Mouse (Mus musculus) kidney, embryonic 16.5 days (tissue): ENCODE results near the gene Xdh. TPM values are rescaled to one million over a fixed set of nuclear protein-coding genes. Genes with fewer than 3 reads are reported as not detected.

Experiments used
- ATAC-seq: fragments of 200-750 bp; cut with Nextera tagmentation; 2 replicates; pipeline ENCODE4 v1.8.0; 2017; ENCODE audit warnings: moderate TSS enrichment; ENCODE audit not compliant: low FRiP score, low TSS enrichment
- H3K27ac ChIP-seq: fragments of 300-500 bp; sonication (generic); 2 replicates; pipeline ENCODE4 v1.5.1; 2014; ENCODE audit warnings: low read length
- H3K27me3 ChIP-seq: fragments of 300-500 bp; sonication (generic); 2 replicates; pipeline ENCODE4 v1.6.1; 2014; ENCODE audit warnings: low read length, control low read depth, mixed read lengths; ENCODE audit not compliant: insufficient read depth
- H3K36me3 ChIP-seq: fragments of 300-500 bp; sonication (generic); 2 replicates; pipeline ENCODE4 v1.6.1; 2014; ENCODE audit warnings: low read length, control low read depth, mixed read lengths; ENCODE audit not compliant: insufficient read depth
- H3K4me1 ChIP-seq: fragments of 300-500 bp; sonication (generic); 2 replicates; pipeline ENCODE4 v1.6.1; 2014; ENCODE audit warnings: low read length, control low read depth, mixed read lengths; ENCODE audit not compliant: insufficient read depth
- H3K4me2 ChIP-seq: fragments of 300-500 bp; sonication (generic); replicated peaks from 2 replicates; pipeline ENCODE4 v1.6.1; 2014; ENCODE audit warnings: low read depth, low read length
- H3K4me3 ChIP-seq: fragments of 300-500 bp; sonication (generic); 2 replicates; pipeline ENCODE4 v1.5.1; 2014; ENCODE audit warnings: mild to moderate bottlenecking, low read length
- H3K9ac ChIP-seq: fragments of 300-500 bp; sonication (generic); replicated peaks from 2 replicates; pipeline ENCODE4 v1.6.1; 2014; ENCODE audit warnings: low read length
- H3K9me3 ChIP-seq: fragments of 300-500 bp; sonication (generic); 2 replicates; pipeline ENCODE4 v1.6.1; 2016; ENCODE audit warnings: low read length, control low read depth
- WGBS: fragments of 180-500 bp; shearing (Covaris S2); extraction: QIAGEN DNeasy Blood & Tissue Kit; methylation state at CpG from one replicate; pipeline ENCODE4 v1.1.7; 2014; 5-methylcytosine and 5-hydroxymethylcytosine counted together
- polyA plus RNA-seq: library from polyadenylated mRNA; unstranded; fragments of >200 nt; fragmentation: Nextera tagmentation; extraction: Ambion mirVana; gene quantifications from 2 replicates; pipeline ENCODE4 v1.2.1, GENCODE M21; 2015

The Xdh gene
- polyA plus RNA-seq, 1 experiment from 2014 or later = 2.3 TPM

- no peak for ATAC-seq
- Histone ChIP-seq H3K4me3 (no peak overlapping the region), H3K36me3 (no peaks in the 10 kb centered on the region), H3K27ac (no peak overlapping the region), H3K4me1 (no peaks in the 10 kb centered on the region), H3K4me2 (no peak overlapping the region), H3K9ac (no peak overlapping the region), H3K27me3 (no peaks in the 10 kb centered on the region), H3K9me3 (0 out of 2 replicates have a peak, but pooled peaks cover 3% of the 10 kb centered on the region)
- 70% methylated on average over 10 of the region's 10 CpGs for WGBS
Observed at GRCm38 (mm10) chr17:73893207-73893606, 56.8 kb downstream of the Xdh start.

GRCm38 (mm10) chr17:73891590-73891989 lies 58.4 kb downstream of the Xdh start:
- Histone ChIP-seq H3K27me3 (no peaks in the 10 kb centered on the region), H3K4me2 (no peak overlapping the region), H3K36me3 (no peaks in the 10 kb centered on the region), H3K9ac (no peak overlapping the region), H3K4me3 (no peak overlapping the region), H3K9me3 (0 out of 2 replicates have a peak, but pooled peaks cover 3% of the 10 kb centered on the region), H3K27ac (no peak overlapping the region), H3K4me1 (no peaks in the 10 kb centered on the region)
- WGBS = 78% methylated on average over 1 of the region's 1 CpGs
- no peak for ATAC-seq

DNA sequence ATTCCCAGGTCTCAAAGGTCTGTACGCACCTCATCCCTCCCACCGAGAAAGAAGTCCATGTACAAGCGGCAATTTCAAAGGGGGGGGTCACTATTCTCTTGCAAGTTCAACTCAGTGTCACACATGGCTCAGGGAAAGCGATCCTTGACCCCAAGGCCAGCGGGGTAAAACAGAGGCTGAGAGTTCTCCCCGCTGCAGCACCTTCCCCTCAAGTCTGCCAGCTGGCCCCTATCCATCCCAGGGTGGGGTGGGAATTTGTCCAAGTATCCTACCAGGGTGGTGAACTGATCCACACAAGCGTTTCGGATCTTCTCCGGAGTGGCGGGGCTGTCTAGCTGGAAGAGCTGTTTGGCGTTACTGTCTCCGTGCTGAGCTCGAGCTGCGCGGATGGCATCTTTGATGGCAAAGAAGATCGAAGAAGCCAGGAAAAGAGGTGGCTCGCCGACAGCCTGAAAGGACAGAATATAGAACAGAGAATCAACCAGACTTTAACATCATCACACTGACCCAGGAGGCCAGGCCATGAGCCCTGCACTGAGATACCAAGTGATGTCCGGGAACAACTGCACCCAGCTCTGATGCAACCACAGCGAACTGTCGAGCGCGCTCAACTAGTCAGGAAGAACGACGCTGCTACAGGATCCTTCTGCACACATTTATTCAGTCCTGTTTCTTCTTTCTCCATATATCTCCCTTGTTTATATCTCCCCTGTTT lies 63.8 kb downstream of the Xdh start:
- Histone ChIP-seq H3K4me3 (no peak overlapping the region), H3K27me3 (no peaks in the 10 kb centered on the region), H3K4me2 (no peak overlapping the region), H3K4me1 (no peaks in the 10 kb centered on the region), H3K36me3 (no peaks in the 10 kb centered on the region), H3K9ac (no peak overlapping the region), H3K9me3 (0 out of 2 replicates have a peak, but pooled peaks cover 3% of the 10 kb centered on the region), H3K27ac (no peak overlapping the region)
- ATAC-seq = no peak
- WGBS = 87% methylated on average over 25 of the region's 25 CpGs

DNA sequence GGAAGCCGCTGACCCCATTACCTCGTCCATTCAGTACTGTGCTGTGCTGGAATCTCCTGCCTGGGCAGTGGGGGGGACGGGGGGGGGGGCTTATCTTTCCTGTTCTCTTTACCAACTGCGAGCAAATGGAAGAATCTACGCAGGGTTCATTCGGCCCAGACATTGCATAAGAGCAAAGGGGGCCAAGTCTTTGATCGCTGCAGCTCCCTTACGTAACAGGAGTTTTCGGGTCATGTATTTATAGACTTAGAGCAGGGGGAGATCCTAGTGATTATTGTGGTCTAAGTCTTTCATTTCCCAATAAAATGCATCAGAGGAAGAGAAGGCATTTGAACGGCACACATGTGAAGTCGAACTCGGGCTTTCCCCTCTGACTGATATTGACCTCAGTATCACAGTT lies 66.7 kb downstream of the Xdh start:
- WGBS = 78% methylated on average over 12 of the region's 12 CpGs
- no peak for ATAC-seq
- H3K27me3 ChIP-seq = no peaks in the 10 kb centered on the region
- H3K4me2 ChIP-seq = no peak overlapping the region
- H3K27ac ChIP-seq = no peak overlapping the region
- H3K36me3 ChIP-seq = no peaks in the 10 kb centered on the region
- no peaks in the 10 kb centered on the region for H3K4me1 ChIP-seq
- H3K9ac ChIP-seq = no peak overlapping the region
- H3K4me3 ChIP-seq = no peak overlapping the region
- no peaks in the 10 kb centered on the region for H3K9me3 ChIP-seq

GRCm38 (mm10) chr17:73882194-73882593 lies 67.8 kb downstream of the Xdh start:
- Histone ChIP-seq H3K4me1 (no peaks in the 10 kb centered on the region), H3K27ac (no peak overlapping the region), H3K9me3 (no peaks in the 10 kb centered on the region), H3K27me3 (no peaks in the 10 kb centered on the region), H3K4me2 (no peak overlapping the region), H3K9ac (no peak overlapping the region), H3K4me3 (no peak overlapping the region), H3K36me3 (no peaks in the 10 kb centered on the region)
- ATAC-seq = peak; percentile 70
- WGBS = 11% methylated on average over 9 of the region's 9 CpGs

DNA sequence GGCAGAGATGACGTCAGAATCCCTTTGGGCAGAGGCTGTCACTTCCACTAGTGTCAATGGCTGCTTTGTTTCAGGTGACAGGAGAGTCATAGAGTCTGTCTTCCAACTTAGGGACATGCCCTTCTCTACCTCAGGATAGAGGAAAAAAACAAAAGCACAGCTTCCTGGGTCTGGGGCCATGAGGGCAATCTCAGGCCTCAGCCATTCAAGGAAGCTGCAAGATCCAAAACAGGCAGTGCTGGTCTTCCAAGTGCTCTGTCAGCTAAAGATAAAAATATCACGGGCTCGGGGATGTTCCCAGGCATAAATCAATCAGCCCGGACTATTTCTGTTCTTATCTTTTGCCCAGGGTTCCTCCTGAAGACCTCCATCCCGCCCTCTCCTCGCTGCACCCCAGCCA lies 68.7 kb downstream of the Xdh start:
- H3K4me1 ChIP-seq = no peaks in the 10 kb centered on the region
- no peaks in the 10 kb centered on the region for H3K27me3 ChIP-seq
- no peak overlapping the region for H3K9ac ChIP-seq
- WGBS = 54% methylated on average over 6 of the region's 6 CpGs
- H3K36me3 ChIP-seq = no peaks in the 10 kb centered on the region
- ATAC-seq = no peak
- H3K27ac ChIP-seq = no peak overlapping the region
- no peak overlapping the region for H3K4me2 ChIP-seq
- no peaks in the 10 kb centered on the region for H3K9me3 ChIP-seq
- no peak overlapping the region for H3K4me3 ChIP-seq

DNA sequence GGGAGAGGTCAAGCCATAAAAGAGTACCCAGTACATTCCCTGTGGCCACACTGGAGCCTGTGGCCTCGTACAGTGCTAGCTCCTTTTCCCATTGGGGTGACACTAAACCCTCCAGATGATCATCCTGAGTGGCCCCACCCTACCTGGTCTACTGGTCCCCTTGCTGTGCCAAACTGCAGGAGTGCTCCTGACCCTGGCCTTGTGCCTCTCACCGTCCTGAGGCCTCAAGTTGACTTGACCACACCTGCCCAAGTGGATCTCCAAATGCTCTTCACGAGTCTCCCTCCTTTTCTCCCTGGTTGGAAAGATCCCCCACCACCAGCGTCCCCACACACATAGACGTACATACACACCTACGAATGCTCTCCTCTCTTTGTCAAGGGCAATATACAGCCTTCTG lies 69.7 kb downstream of the Xdh start:
- H3K9ac ChIP-seq = no peak overlapping the region
- H3K4me3 ChIP-seq = no peak overlapping the region
- no peaks in the 10 kb centered on the region for H3K9me3 ChIP-seq
- no peaks in the 10 kb centered on the region for H3K36me3 ChIP-seq
- H3K27me3 ChIP-seq = no peaks in the 10 kb centered on the region
- H3K4me1 ChIP-seq = no peaks in the 10 kb centered on the region
- H3K4me2 ChIP-seq = no peak overlapping the region
- WGBS = 86% methylated on average over 6 of the region's 6 CpGs
- ATAC-seq = no peak
- no peak overlapping the region for H3K27ac ChIP-seq

GRCm38 (mm10) chr17:73879262-73879916 lies 70.6 kb downstream of the Xdh start:
- WGBS = 89% methylated on average over 10 of the region's 10 CpGs
- H3K4me1 ChIP-seq = no peaks in the 10 kb centered on the region

DNA sequence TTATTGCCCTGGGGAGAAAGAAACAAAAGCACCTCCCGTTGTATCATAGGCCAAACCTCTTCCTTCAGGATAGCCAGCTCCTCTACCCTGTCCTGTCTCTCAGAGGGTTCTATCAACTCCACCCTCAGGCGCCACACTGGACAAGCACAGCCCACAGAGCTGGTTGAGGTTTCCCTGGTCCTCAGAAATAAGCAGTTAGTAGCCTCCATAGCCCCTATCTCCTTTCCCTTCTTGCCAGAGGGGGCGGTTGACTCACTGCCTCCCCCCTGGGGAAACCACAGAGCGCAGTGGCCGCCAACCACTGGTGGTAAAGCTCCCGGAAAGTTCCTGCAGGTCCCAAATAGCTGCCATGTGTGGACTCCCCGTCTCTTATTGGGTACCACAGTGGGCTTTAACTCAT lies 74.3 kb downstream of the Xdh start:
- Histone ChIP-seq H3K27me3 (no peaks in the 10 kb centered on the region), H3K36me3 (no peaks in the 10 kb centered on the region), H3K27ac (no peak overlapping the region), H3K4me2 (no peak overlapping the region), H3K9ac (no peak overlapping the region), H3K9me3 (no peaks in the 10 kb centered on the region), H3K4me3 (no peak overlapping the region), H3K4me1 (no peaks in the 10 kb centered on the region)
- WGBS = 89% methylated on average over 7 of the region's 7 CpGs
- no peak for ATAC-seq

More at GRCm38 (mm10) chr17:73879262-73879916, 70.6 kb downstream of the Xdh start:
- no peak for ATAC-seq
- no peak overlapping the region for H3K4me3 ChIP-seq
- H3K4me2 ChIP-seq = no peak overlapping the region
- H3K27me3 ChIP-seq = no peaks in the 10 kb centered on the region
- no peak overlapping the region for H3K9ac ChIP-seq
- H3K27ac ChIP-seq = no peak overlapping the region
- no peaks in the 10 kb centered on the region for H3K9me3 ChIP-seq
- no peaks in the 10 kb centered on the region for H3K36me3 ChIP-seq

GRCm38 (mm10) chr17:73875268-73875667 lies 74.7 kb downstream of the Xdh start:
- H3K4me1 ChIP-seq = no peaks in the 10 kb centered on the region
- H3K4me2 ChIP-seq = no peak overlapping the region
- WGBS = 85% methylated on average over 4 of the region's 4 CpGs
- H3K27me3 ChIP-seq = no peaks in the 10 kb centered on the region
- no peak overlapping the region for H3K27ac ChIP-seq
- no peaks in the 10 kb centered on the region for H3K36me3 ChIP-seq
- no peaks in the 10 kb centered on the region for H3K9me3 ChIP-seq
- H3K4me3 ChIP-seq = no peak overlapping the region
- H3K9ac ChIP-seq = no peak overlapping the region
- ATAC-seq = no peak
